Mouse (Mus musculus): ENCODE results near the gene Slc39a5. TPM values are rescaled to one million over a fixed set of nuclear protein-coding genes. Genes with fewer than 3 reads are reported as not detected.

Slc39a5 gene
- total RNA-seq, 2 experiments from 2014 or later: not detected

GRCm38 (mm10) chr10:128429454-128429853 is 28.4 kb upstream of the Slc39a5 start:
- H3K4me3 ChIP-seq: no peak overlapping the region
- TF ChIP-seq CTCF (IDR thresholded peaks at IDR 0.05): no peak
- H3K27ac ChIP-seq: no peak overlapping the region
- no peak for DNase-seq (ENCODE audit: extremely low spot score in 1 of 2, low spot score in 2 of 2)
- intact Hi-C loops (cut with DNase I): no loop called here

GRCm38 (mm10) chr10:128429052-128429451 is 28.0 kb upstream of the Slc39a5 start:
- Histone ChIP-seq H3K4me3 (no peak overlapping the region), H3K27ac (no peak overlapping the region)
- no peak for DNase-seq (ENCODE audit: extremely low spot score in 1 of 2, low spot score in 2 of 2)
- intact Hi-C loops (cut with DNase I): no loop called here
- no peak for TF ChIP-seq CTCF (IDR thresholded peaks at IDR 0.05)

- no peak for DNase-seq (ENCODE audit: extremely low spot score in 1 of 2, low spot score in 2 of 2)
- no peak for TF ChIP-seq CTCF (IDR thresholded peaks at IDR 0.05)
- no peak overlapping the region for H3K27ac ChIP-seq
- H3K4me3 ChIP-seq: no peak overlapping the region
- intact Hi-C loops (cut with DNase I): no loop called here
Observed at GRCm38 (mm10) chr10:128425260-128425659, 24.2 kb upstream of the Slc39a5 start.

GRCm38 (mm10) chr10:128424604-128425003 is 23.6 kb upstream of the Slc39a5 start:
- TF ChIP-seq CTCF (IDR thresholded peaks at IDR 0.05): no peak
- no peak overlapping the region for H3K4me3 ChIP-seq
- H3K27ac ChIP-seq: no peak overlapping the region
- intact Hi-C loops (cut with DNase I): no loop called here
- DNase-seq (ENCODE audit: extremely low spot score in 1 of 2, low spot score in 2 of 2): no peak

GRCm38 (mm10) chr10:128422426-128422825 is 21.4 kb upstream of the Slc39a5 start:
- TF ChIP-seq CTCF (IDR thresholded peaks at IDR 0.05): no peak
- DNase-seq (ENCODE audit: extremely low spot score in 1 of 2, low spot score in 2 of 2): no peak
- Histone ChIP-seq H3K4me3 (no peak overlapping the region), H3K27ac (no peak overlapping the region)
- intact Hi-C loops (cut with DNase I): no loop called here

GRCm38 (mm10) chr10:128414848-128415247 is 13.8 kb upstream of the Slc39a5 start:
- Histone ChIP-seq H3K4me3 (no peak overlapping the region), H3K27ac (no peak overlapping the region)
- no peak for DNase-seq (ENCODE audit: extremely low spot score in 1 of 2, low spot score in 2 of 2)
- intact Hi-C loops (cut with DNase I): no loop called here
- TF ChIP-seq CTCF (IDR thresholded peaks at IDR 0.05): no peak

GRCm38 (mm10) chr10:128413076-128413475 is 12.0 kb upstream of the Slc39a5 start:
- Histone ChIP-seq H3K27ac (no peak overlapping the region), H3K4me3 (no peak overlapping the region; the same call in 1 of the 2 replicates)
- TF ChIP-seq CTCF (IDR thresholded peaks at IDR 0.05): no peak
- intact Hi-C loops (cut with DNase I): no loop called here
- DNase-seq (ENCODE audit: extremely low spot score in 1 of 2, low spot score in 2 of 2): no peak

GRCm38 (mm10) chr10:128412558-128412957 is 11.5 kb upstream of the Slc39a5 start:
- no peak for DNase-seq (ENCODE audit: extremely low spot score in 1 of 2, low spot score in 2 of 2)
- no peak for TF ChIP-seq CTCF (IDR thresholded peaks at IDR 0.05)
- Histone ChIP-seq H3K4me3 (peak overlapping the region; percentile 91), H3K27ac (peak overlapping the region; percentile 95)
- intact Hi-C loops (cut with DNase I): no loop called here

GRCm38 (mm10) chr10:128412055-128412381 is 11.0 kb upstream of the Slc39a5 start:
- no peak for TF ChIP-seq CTCF (IDR thresholded peaks at IDR 0.05)
- intact Hi-C loops (cut with DNase I): no loop called here
- Histone ChIP-seq H3K27ac (peak overlapping the region; percentile 95), H3K4me3 (peak overlapping the region; percentile 91)
- no peak for DNase-seq (ENCODE audit: extremely low spot score in 1 of 2, low spot score in 2 of 2)

- TF ChIP-seq CTCF (IDR thresholded peaks at IDR 0.05): no peak
- Histone ChIP-seq H3K4me3 (peak within 1 kb of the TSS; percentile 91), H3K27ac (peak within 1 kb of the TSS; percentile 95)
- peak; percentile 94 to 96 for DNase-seq (ENCODE audit: extremely low spot score in 1 of 2, low spot score in 2 of 2)
- intact Hi-C loops (cut with DNase I): no loop called here
Observed at GRCm38 (mm10) chr10:128411211-128412054, 10.4 kb upstream of the Slc39a5 start, which contains the start of the genes Nabp2 and Rnf41. Gene Nabp2 (minus strand): TSS chr10:128411492. Gene Rnf41 (plus strand): TSS chr10:128411657.

GRCm38 (mm10) chr10:128410560-128410845 is 9.5 kb upstream of the Slc39a5 start:
- peak overlapping the region; percentile 95 for H3K27ac ChIP-seq
- intact Hi-C loops (cut with DNase I): no loop called here

GRCm38 (mm10) chr10:128409692-128410559 is 8.9 kb upstream of the Slc39a5 start:
- Histone ChIP-seq H3K4me3 (peak overlapping the region; percentile 86), H3K27ac (peak overlapping the region; percentile 95)
- TF ChIP-seq CTCF (IDR thresholded peaks at IDR 0.05): peak; percentile 81
- DNase-seq (ENCODE audit: extremely low spot score in 1 of 2, low spot score in 2 of 2): peak; percentile 96 to 97
- intact Hi-C loops (cut with DNase I): loop anchor here (1.0 to 2.0 kb wide), 3 partner anchors 31 to 49 kb away; partner anchors contain the start of genes Coq10a and Smarcc2

More at GRCm38 (mm10) chr10:128410560-128410845, 9.5 kb upstream of the Slc39a5 start:
- no peak for TF ChIP-seq CTCF (IDR thresholded peaks at IDR 0.05)
- DNase-seq (ENCODE audit: extremely low spot score in 1 of 2, low spot score in 2 of 2): no peak
- peak overlapping the region; percentile 91 for H3K4me3 ChIP-seq
